Mouse (Mus musculus) lung, postnatal 25 days (tissue): ENCODE data around the gene Slmap.
"Not testable (repeated sequence)": the region's sequence is repeated elsewhere in the genome, so short reads cannot be mapped to it uniquely, and the experiment has no call there.

ENCODE experiments used
- DNase-seq: peaks from one replicate; pipeline ENCODE4 v3.0.0; 2022; ENCODE audit warnings: low spot score

The Slmap gene

DNA sequence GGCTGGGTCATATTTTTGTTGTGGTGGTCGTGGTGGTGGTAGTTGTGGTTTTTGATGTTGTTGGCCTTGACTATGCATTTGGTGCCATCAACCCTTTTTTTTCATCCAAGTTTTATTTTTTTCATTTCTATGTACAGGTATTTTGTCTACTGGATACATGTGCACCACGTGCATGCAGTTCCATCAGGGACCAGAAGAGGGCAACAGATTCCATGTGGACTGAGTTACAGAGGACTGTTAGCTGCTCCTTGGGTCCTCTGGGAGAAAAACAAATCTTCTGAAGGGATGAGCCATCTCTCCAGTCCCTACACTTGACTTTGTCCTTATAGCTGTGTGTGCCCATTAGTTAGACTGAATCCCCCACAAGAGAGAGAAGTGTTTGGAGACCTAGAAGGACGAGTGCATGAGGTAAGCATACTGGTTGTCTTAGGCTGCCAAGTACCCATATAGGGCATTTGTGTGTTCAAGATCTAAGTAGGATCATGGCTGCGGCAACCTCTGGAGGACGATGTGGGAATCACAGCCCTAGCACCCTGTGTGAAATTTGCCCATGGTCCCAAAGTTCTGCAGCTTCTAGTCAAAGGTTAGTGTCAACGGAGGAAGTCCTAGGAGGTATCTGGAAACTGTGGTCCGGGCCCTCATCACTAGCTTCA, 136.1 kb downstream of the Slmap start:
- no peak for DNase-seq

- DNase-seq: no peak
Observed at GRCm38 (mm10) chr14:26391866-26392265, 142.9 kb downstream of the Slmap start.

GRCm38 (mm10) chr14:26388961-26389360, 145.8 kb downstream of the Slmap start:
- not testable (repeated sequence) for DNase-seq

DNA sequence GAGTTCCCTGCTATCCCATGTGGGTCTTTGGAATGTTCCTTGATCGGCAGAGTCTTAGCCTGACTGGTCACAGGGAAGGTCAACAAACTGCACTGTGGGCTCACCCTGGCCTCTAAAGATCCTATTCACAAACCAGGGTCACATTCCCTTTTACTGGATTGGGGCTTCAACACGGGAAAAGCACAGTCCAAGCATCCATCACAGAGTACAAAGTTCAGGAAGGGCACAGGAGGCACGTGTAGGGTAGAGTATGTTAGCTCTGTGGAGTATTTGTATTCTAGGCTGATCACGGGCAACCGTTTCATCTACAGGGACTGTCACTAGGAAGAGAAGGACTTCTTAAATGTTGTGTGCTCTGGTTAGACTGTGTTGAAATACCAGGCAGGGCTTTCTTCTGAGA, 147.7 kb downstream of the Slmap start:
- DNase-seq: not testable (repeated sequence)

DNA sequence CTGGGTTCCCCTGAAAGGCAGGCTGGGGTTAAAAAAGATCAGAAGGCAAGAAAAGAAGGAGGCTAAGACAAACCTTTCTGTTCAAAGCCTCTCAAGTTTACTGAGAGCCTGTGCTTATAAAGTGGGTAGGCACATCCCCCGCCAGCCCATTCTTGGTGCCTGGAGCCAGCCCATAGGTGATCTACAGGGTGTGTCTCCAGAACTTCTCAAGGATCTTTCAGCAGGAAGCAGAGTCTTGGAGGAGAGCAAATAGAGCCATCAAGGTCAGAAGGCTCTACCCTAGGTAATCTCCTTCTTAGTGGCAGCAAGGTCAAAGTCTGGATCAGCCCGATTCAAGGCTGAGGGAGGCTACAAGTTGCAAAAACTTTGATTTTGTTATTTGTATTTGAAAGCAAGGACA, 149.1 kb downstream of the Slmap start:
- not testable (repeated sequence) for DNase-seq

DNA sequence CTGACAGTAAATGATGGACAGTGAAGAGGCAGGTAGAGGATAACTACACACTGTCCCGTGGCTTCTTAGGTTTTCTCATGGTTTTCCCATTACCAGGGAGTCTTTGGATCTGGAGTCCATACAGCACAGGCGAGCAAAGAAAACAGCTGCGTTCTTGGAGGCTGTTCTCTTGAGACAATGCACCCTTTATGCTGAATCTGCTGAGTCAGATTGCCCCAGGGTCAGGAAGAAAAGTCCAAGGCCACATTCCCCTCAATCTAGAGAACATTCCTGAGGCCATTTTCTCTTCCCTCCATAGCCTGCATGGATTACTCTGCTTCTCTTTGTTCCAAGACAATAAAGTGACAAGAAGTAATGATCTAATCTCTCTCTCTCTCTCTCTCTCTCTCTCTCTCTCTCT, 155.7 kb downstream of the Slmap start:
- no peak for DNase-seq

- DNase-seq: peak; percentile 63
Observed at GRCm38 (mm10) chr14:26376652-26377051, 158.1 kb downstream of the Slmap start.
